ENCODE assay signal across 19 mouse cellular contexts in genomic region chr14:120679072-120679471, GRCm38 (mm10).
DNase-seq lines count a peak whose midpoint lies in the region; ATAC-seq and TF ChIP-seq lines count a peak whose summit lies in the region.
"Had no signal": no experiment of that assay in that cellular context is flagged by ENCODE, and none has a peak within 500 bp of the region (broad histone marks: within the 10 kb centered on the region; RNA-seq: fewer than 3 reads in every experiment).

No protein-coding gene starts in this region.

- no peak overlapping the region for H3K4me3 ChIP-seq in layer of hippocampus, adult 2 months
- no peak overlapping the region for H3K4me3 ChIP-seq in liver, embryonic 12.5 days
- H3K4me3 ChIP-seq: embryonic facial prominence, embryonic 12.5 days; hindbrain, embryonic 12.5 days; limb, embryonic 13.5 days; midbrain, embryonic 15.5 days had no signal

- no peak overlapping the region for H3K9ac ChIP-seq in liver, embryonic 12.5 days
- H3K9ac ChIP-seq: embryonic facial prominence, embryonic 12.5 days; hindbrain, embryonic 12.5 days; limb, embryonic 13.5 days; midbrain, embryonic 15.5 days had no signal

- H3K4me1 ChIP-seq in liver, embryonic 12.5 days, result no peaks in the 10 kb centered on the region
- H3K4me1 ChIP-seq: embryonic facial prominence, embryonic 12.5 days; hindbrain, embryonic 12.5 days; midbrain, embryonic 15.5 days had no signal

- H3K9me3 ChIP-seq in liver, embryonic 12.5 days (replicated peaks), result no peaks in the 10 kb centered on the region
- H3K9me3 ChIP-seq: hindbrain, embryonic 12.5 days; limb, embryonic 13.5 days; midbrain, embryonic 15.5 days had no signal

- DNase-seq in layer of hippocampus, adult 2 months (ENCODE audit: low spot score in 2 of 2), result peak; percentile 31 to 52
- no peak for DNase-seq in layer of hippocampus, postnatal 10 days (ENCODE audit: low spot score in 2 of 2)
- DNase-seq in brain, adult 2 months (ENCODE audit: low read depth, low spot score), result peak; percentile 77
- DNase-seq in frontal cortex, adult 2 months (ENCODE audit: extremely low spot score in 1 of 2, low spot score in 1 of 2), result peak; percentile 27 to 42
- DNase-seq in right cerebral cortex, postnatal 10 days (ENCODE audit: low spot score in 2 of 2), result peak; percentile 61 to 79
- DNase-seq: adrenal gland, postnatal 14 days; cerebellum, postnatal 10 days; heart, adult 18-20 months; kidney, adult 11 months; kidney, postnatal 4 days; thymus, adult 18-20 months had no signal

- no peak overlapping the region for H3K4me2 ChIP-seq in liver, embryonic 12.5 days
- H3K4me2 ChIP-seq: embryonic facial prominence, embryonic 12.5 days; hindbrain, embryonic 12.5 days; limb, embryonic 13.5 days; midbrain, embryonic 15.5 days had no signal

- H3K36me3 ChIP-seq in liver, embryonic 12.5 days, result no peaks in the 10 kb centered on the region
- H3K36me3 ChIP-seq: embryonic facial prominence, embryonic 12.5 days; hindbrain, embryonic 12.5 days; limb, embryonic 13.5 days; midbrain, embryonic 15.5 days had no signal

- WGBS in liver, embryonic 12.5 days (ENCODE audit: insufficient replicate concordance), result 65% methylated on average over 2 of the region's 2 CpGs

- ATAC-seq in monocyte, adult 5-6 weeks (replicated peaks; ENCODE audit: insufficient number of reproducible peaks, low FRiP score, low TSS enrichment, poor library complexity, severe bottlenecking), result no peak
- ATAC-seq in liver, embryonic 12.5 days, result no peak
- ATAC-seq: CD4-positive, CD25-positive, alpha-beta regulatory T cell, adult 4 months; midbrain, embryonic 15.5 days had no signal

- no peak overlapping the region for H3K27ac ChIP-seq in layer of hippocampus, adult 2 months
- H3K27ac ChIP-seq in liver, embryonic 12.5 days, result no peak overlapping the region
- H3K27ac ChIP-seq: embryonic facial prominence, embryonic 12.5 days; hindbrain, embryonic 12.5 days; limb, embryonic 13.5 days; macrophage; midbrain, embryonic 15.5 days had no signal

- peak; percentile 58 for TF ChIP-seq CTCF in layer of hippocampus, adult 2 months (conservative IDR thresholded peaks at IDR 0.05)

- H3K27me3 ChIP-seq in liver, embryonic 12.5 days (replicated peaks), result no peaks in the 10 kb centered on the region
- H3K27me3 ChIP-seq: embryonic facial prominence, embryonic 12.5 days; hindbrain, embryonic 12.5 days; limb, embryonic 13.5 days; midbrain, embryonic 15.5 days had no signal

Comparison
In these comparisons a context has a peak if more than half of its experiments do, and no peak if none do; other contexts are left out.
1. DNase-seq: peak in layer of hippocampus, adult 2 months (2 of 2), brain, adult 2 months (single experiment), frontal cortex, adult 2 months (2 of 2) and right cerebral cortex, postnatal 10 days (2 of 2); none in layer of hippocampus, postnatal 10 days (0 of 2).